In genomic region chr19:59321990-59322389, GRCm38 (mm10) we compare ENCODE assay signal across 8 mouse cellular contexts. TPM values are rescaled to one million over a fixed set of nuclear protein-coding genes. Genes with fewer than 3 reads are reported as not detected.
DNase-seq lines count a peak whose midpoint lies in the region; ATAC-seq and TF ChIP-seq lines count a peak whose summit lies in the region.

Gene Rps12-ps3, plus strand, starts transcription at chr19:59322290.

- no peaks in the 10 kb centered on the region for H3K27me3 ChIP-seq in kidney, adult 2 months (replicated peaks; ENCODE audit: control insufficient read depth, insufficient read depth, low read length)
- H3K27me3 ChIP-seq in CH12.LX (replicated peaks) = no peaks in the 10 kb centered on the region
- no peaks in the 10 kb centered on the region for H3K27me3 ChIP-seq in intestine, embryonic 14.5 days (replicated peaks; ENCODE audit: control insufficient read depth, insufficient read depth, low read length)

- TF ChIP-seq EP300 in CH12.LX (IDR thresholded peaks at IDR 0.05; ENCODE audit: low read length) = no peak

- no peak for TF ChIP-seq RAD21 in CH12.LX (IDR thresholded peaks at IDR 0.05; ENCODE audit: low read depth, low read length)

- no peak within 1 kb of the TSS for H3K4me3 ChIP-seq in kidney, adult 2 months (ENCODE audit: insufficient read depth, low read depth, low read length)
- H3K4me3 ChIP-seq in CH12.LX (replicated peaks in 1 of 3; ENCODE audit: low read depth in 2 of 3, low read length in 2 of 3, poor library complexity in 1 of 3) = no peak within 1 kb of the TSS
- no peak within 1 kb of the TSS for H3K4me3 ChIP-seq in brown adipose tissue, adult 24 weeks (ENCODE audit: insufficient read depth, low read depth, low read length)
- no peak within 1 kb of the TSS for H3K4me3 ChIP-seq in intestine, embryonic 14.5 days (ENCODE audit: low read depth, low read length)

- no peak within 1 kb of the TSS for H3K27ac ChIP-seq in kidney, adult 2 months (ENCODE audit: insufficient read depth, low read depth, low read length)
- no peak within 1 kb of the TSS for H3K27ac ChIP-seq in CH12.LX (ENCODE audit: insufficient read depth, low read depth)
- no peak within 1 kb of the TSS for H3K27ac ChIP-seq in brown adipose tissue, adult 24 weeks (replicated peaks; ENCODE audit: low read depth, low read length)
- no peak within 1 kb of the TSS for H3K27ac ChIP-seq in intestine, embryonic 14.5 days (ENCODE audit: low read depth)

- TF ChIP-seq CTCF in kidney, adult 2 months (conservative IDR thresholded peaks at IDR 0.05; ENCODE audit: insufficient read depth, insufficient read length, low read depth, low read length) = no peak
- no peak for TF ChIP-seq CTCF in CH12.LX (conservative IDR thresholded peaks at IDR 0.05 in 1 of 2, IDR thresholded peaks at IDR 0.05 in 1 of 2; ENCODE audit: low read depth in 2 of 2, low read length in 2 of 2)

- H3K79me2 ChIP-seq in CH12.LX (replicated peaks; ENCODE audit: control insufficient read depth, extremely low read depth, insufficient read depth, poor library complexity, severe bottlenecking) = peaks cover 3% of the 10 kb centered on the region; the same call in 1 of the 2 replicates

- no peak for DNase-seq in kidney, adult 2 months
- DNase-seq in kidney, postnatal 4 days = no peak
- no peak for DNase-seq in CH12.LX (ENCODE audit: extremely low read depth)
- DNase-seq in intestine, embryonic 14.5 days (ENCODE audit: low spot score) = no peak
- DNase-seq in right cerebral cortex, postnatal 14 days = no peak
- DNase-seq in cerebellum, postnatal 4 days (ENCODE audit: low spot score in 2 of 2) = no peak

- dilution Hi-C loops in CH12.LX (cut with MboI; ENCODE audit: extremely low pct_ligation_motif_present, extremely low pct_unique_long_range_greater_than_20kb, low sequenced_read_pairs) = no loop called here

- over 99% methylated on average over 14 of the region's 14 CpGs for WGBS in kidney, adult 2 months
- 96% methylated on average over 12 of the region's 14 CpGs for WGBS in intestine, embryonic 14.5 days

- no peak for TF ChIP-seq POLR2A in kidney, adult 2 months (IDR thresholded peaks at IDR 0.05; ENCODE audit: low read depth, low read length)
- no peak for TF ChIP-seq POLR2A in CH12.LX (IDR thresholded peaks at IDR 0.05; ENCODE audit: low read depth, low read length)

- H3K36me3 ChIP-seq in kidney, adult 2 months (ENCODE audit: control insufficient read depth, insufficient read depth, low read length) = no peaks in the 10 kb centered on the region
- H3K36me3 ChIP-seq in CH12.LX (replicated peaks in 1 of 2; ENCODE audit: control insufficient read depth in 1 of 2, insufficient read depth in 1 of 2, low read length in 1 of 2) = peaks cover 18 to 53% of the 10 kb centered on the region in 2 experiments
- H3K36me3 ChIP-seq in intestine, embryonic 14.5 days (ENCODE audit: control insufficient read depth, insufficient read depth, low read length) = peaks cover 14% of the 10 kb centered on the region; the same call in 1 of the 2 replicates

- no peak for ATAC-seq in intestine, embryonic 14.5 days (replicated peaks; ENCODE audit: low FRiP score, low TSS enrichment, low read depth)
- ATAC-seq in megakaryocyte progenitor cell, adult 5-6 weeks (replicated peaks; ENCODE audit: poor library complexity) = no peak

- H3K9me3 ChIP-seq in CH12.LX (replicated peaks; ENCODE audit: low read length) = no peaks in the 10 kb centered on the region
- H3K9me3 ChIP-seq in intestine, embryonic 14.5 days (ENCODE audit: control insufficient read depth, low read length) = no peaks in the 10 kb centered on the region

- H3K4me1 ChIP-seq in kidney, adult 2 months (ENCODE audit: control insufficient read depth, insufficient read depth, low read length) = no peaks in the 10 kb centered on the region
- H3K4me1 ChIP-seq in CH12.LX (ENCODE audit: control insufficient read depth in 1 of 2, insufficient read depth in 2 of 2) = peaks cover 2 to 5% of the 10 kb centered on the region in 2 experiments; a peak in 2 of 4 replicates
- H3K4me1 ChIP-seq in brown adipose tissue, adult 24 weeks (ENCODE audit: control insufficient read depth, insufficient read depth, insufficient read length, low read length) = no peaks in the 10 kb centered on the region
- H3K4me1 ChIP-seq in intestine, embryonic 14.5 days (replicated peaks; ENCODE audit: control insufficient read depth, insufficient read depth, low read length) = no peaks in the 10 kb centered on the region

- no peak within 1 kb of the TSS for H3K9ac ChIP-seq in CH12.LX (ENCODE audit: insufficient read depth, low read depth)
- H3K9ac ChIP-seq in intestine, embryonic 14.5 days (ENCODE audit: low read length) = no peak within 1 kb of the TSS

- H3K4me2 ChIP-seq in CH12.LX (ENCODE audit: insufficient read depth, low read depth, poor library complexity, severe bottlenecking) = no peak within 1 kb of the TSS
- H3K4me2 ChIP-seq in intestine, embryonic 14.5 days (ENCODE audit: low read length) = no peak within 1 kb of the TSS

- in situ Hi-C loops in CH12.LX (cut with MboI; ENCODE audit: low pct_ligation_motif_present, low pct_unique_long_range_greater_than_20kb, low sequenced_read_pairs) = no loop called here

TF ChIP-seq in CH12.LX, 34 proteins besides CTCF, POLR2A, EP300 and RAD21:
- TF ChIP-seq POLR2AphosphoS2 (IDR thresholded peaks at IDR 0.05; ENCODE audit: low read depth, low read length) (no peak), JUND (conservative IDR thresholded peaks at IDR 0.05; ENCODE audit: low read depth, low read length) (no peak), ETS1 (conservative IDR thresholded peaks at IDR 0.05; ENCODE audit: low read depth, low read length) (no peak), SMC3 (IDR thresholded peaks at IDR 0.05; ENCODE audit: low read depth, low read length) (no peak)

RNA-seq across cellular contexts. Expression of gene Rps12-ps3, which starts in this region (rescaled TPM):
- 1,736 and 1,795 TPM in 2 replicates for polyA plus RNA-seq in kidney, adult 2 months (2012; rRNA removed)
- total RNA-seq in CH12.LX (2012; rRNA removed) (329 and 567 TPM in 2 replicates), CH12.LX (2014; rRNA removed) (1,801 and 1,885 TPM in 2 replicates)
- polyA plus RNA-seq in CH12.LX (2012; ENCODE audit: insufficient read length, low read depth) = 2,237 and 3,509 TPM in 2 replicates
- 71.0 and 503 TPM in 2 replicates for polyA plus RNA-seq in brown adipose tissue, adult 24 weeks (2012; ENCODE audit: insufficient read depth, insufficient read length, missing spikeins)
- 43.2 and 55.6 TPM in 2 replicates for polyA plus RNA-seq in intestine, embryonic 14.5 days (2014; fragmentation: Nextera tagmentation; extraction: Ambion mirVana)
- total RNA-seq in megakaryocyte progenitor cell, adult 5-6 weeks (2015) = 1,076 and 1,152 TPM in 2 replicates
- 820 and 1,286 TPM in 2 replicates for total RNA-seq in megakaryocyte progenitor cell, adult 5-6 weeks (2017)
